Mouse (Mus musculus) kidney, embryonic 14.5 days (tissue): ENCODE measurements at regions not wholly inside any gene's neighbourhood (a gene's known extent, or its start where the extent isn't known, plus 50 kb on each side); places are given as distances from the start of the nearest gene placed in this dataset.

ENCODE experiments used
- ATAC-seq: fragments of 200-750 bp; cut with Nextera tagmentation; 2 replicates; pipeline ENCODE4 v1.8.0; 2017; ENCODE audit warnings: moderate number of reproducible peaks, mild to moderate bottlenecking, moderate TSS enrichment, moderate library complexity; ENCODE audit not compliant: low FRiP score, low TSS enrichment
- H3K27ac ChIP-seq: fragments of 300-500 bp; sonication (generic); 2 replicates; pipeline ENCODE4 v1.5.1; 2014; ENCODE audit warnings: low read depth, mild to moderate bottlenecking, low read length, moderate library complexity, mixed read lengths
- H3K27me3 ChIP-seq: fragments of 300-500 bp; sonication (generic); 2 replicates; pipeline ENCODE4 v1.6.1; 2014; ENCODE audit warnings: mild to moderate bottlenecking, low read length; ENCODE audit not compliant: control insufficient read depth, insufficient read depth
- H3K36me3 ChIP-seq: fragments of 300-500 bp; sonication (generic); 2 replicates; pipeline ENCODE4 v1.6.1; 2014; ENCODE audit warnings: low read length, mixed read lengths; ENCODE audit not compliant: control insufficient read depth, insufficient read depth
- H3K4me1 ChIP-seq: fragments of 300-500 bp; sonication (generic); 2 replicates; pipeline ENCODE4 v1.6.1; 2014; ENCODE audit warnings: low read length, mixed read lengths; ENCODE audit not compliant: control insufficient read depth, insufficient read depth
- H3K4me2 ChIP-seq: fragments of 300-500 bp; sonication (generic); replicated peaks from 2 replicates; pipeline ENCODE4 v1.6.1; 2014; ENCODE audit warnings: low read depth, mild to moderate bottlenecking, low read length
- H3K4me3 ChIP-seq: fragments of 300-500 bp; sonication (generic); 2 replicates; pipeline ENCODE4 v1.5.1; 2014; ENCODE audit warnings: mild to moderate bottlenecking, low read length
- H3K9ac ChIP-seq: fragments of 300-500 bp; sonication (generic); 2 replicates; pipeline ENCODE4 v1.6.1; 2014; ENCODE audit warnings: low read depth, mild to moderate bottlenecking, low read length, moderate library complexity
- H3K9me3 ChIP-seq: fragments of 300-500 bp; sonication (generic); 2 replicates; pipeline ENCODE4 v1.6.1; 2016; ENCODE audit warnings: low read length; ENCODE audit not compliant: control insufficient read depth
- WGBS: fragments of 180-500 bp; shearing (Covaris S2); extraction: QIAGEN DNeasy Blood & Tissue Kit; methylation state at CpG from one replicate; pipeline ENCODE4 v1.1.7; 2014; 5-methylcytosine and 5-hydroxymethylcytosine counted together

GRCm38 (mm10) chr12:94670035-94670434 lies 1022.0 kb upstream of the Flrt2 start:
- Histone ChIP-seq H3K27ac (no peak overlapping the region), H3K4me2 (no peak overlapping the region), H3K9me3 (no peaks in the 10 kb centered on the region), H3K4me3 (no peak overlapping the region), H3K4me1 (no peaks in the 10 kb centered on the region), H3K27me3 (no peaks in the 10 kb centered on the region), H3K36me3 (no peaks in the 10 kb centered on the region), H3K9ac (no peak overlapping the region)
- 90% methylated on average over 1 of the region's 1 CpGs for WGBS
- ATAC-seq: no peak

- 70% methylated on average over 2 of the region's 2 CpGs for WGBS
- no peak overlapping the region for H3K27ac ChIP-seq
- no peaks in the 10 kb centered on the region for H3K9me3 ChIP-seq
- ATAC-seq: no peak
- H3K4me2 ChIP-seq: no peak overlapping the region
- H3K4me1 ChIP-seq: no peaks in the 10 kb centered on the region
- H3K36me3 ChIP-seq: no peaks in the 10 kb centered on the region
- H3K9ac ChIP-seq: no peak overlapping the region
- no peak overlapping the region for H3K4me3 ChIP-seq
- H3K27me3 ChIP-seq: no peaks in the 10 kb centered on the region
These were observed 1017.1 kb upstream of the Flrt2 start for GRCm38 (mm10) chr12:94674925-94675324.

GRCm38 (mm10) chr12:94691341-94692029 lies 1000.5 kb upstream of the Flrt2 start:
- ATAC-seq: no peak
- no peak overlapping the region for H3K4me3 ChIP-seq
- no peak overlapping the region for H3K27ac ChIP-seq
- no peak overlapping the region for H3K9ac ChIP-seq
- H3K36me3 ChIP-seq: no peaks in the 10 kb centered on the region
- no peaks in the 10 kb centered on the region for H3K9me3 ChIP-seq
- no peaks in the 10 kb centered on the region for H3K4me1 ChIP-seq
- 81% methylated on average over 2 of the region's 2 CpGs for WGBS
- H3K27me3 ChIP-seq: no peaks in the 10 kb centered on the region
- no peak overlapping the region for H3K4me2 ChIP-seq

- ATAC-seq: no peak
- Histone ChIP-seq H3K9me3 (no peaks in the 10 kb centered on the region), H3K27me3 (no peaks in the 10 kb centered on the region), H3K4me3 (no peak overlapping the region), H3K4me2 (no peak overlapping the region), H3K36me3 (no peaks in the 10 kb centered on the region), H3K4me1 (no peaks in the 10 kb centered on the region), H3K27ac (no peak overlapping the region), H3K9ac (no peak overlapping the region)
- WGBS: 83% methylated on average over 5 of the region's 5 CpGs
These were observed 960.6 kb upstream of the Flrt2 start for GRCm38 (mm10) chr12:94731391-94731790.

- H3K9me3 ChIP-seq: no peaks in the 10 kb centered on the region
- no peak overlapping the region for H3K4me3 ChIP-seq
- WGBS: 76% methylated on average over 4 of the region's 4 CpGs
- no peak overlapping the region for H3K4me2 ChIP-seq
- H3K9ac ChIP-seq: no peak overlapping the region
- no peaks in the 10 kb centered on the region for H3K4me1 ChIP-seq
- H3K27me3 ChIP-seq: no peaks in the 10 kb centered on the region
- no peaks in the 10 kb centered on the region for H3K36me3 ChIP-seq
- no peak overlapping the region for H3K27ac ChIP-seq
- ATAC-seq: no peak
These were observed 958.8 kb upstream of the Flrt2 start for GRCm38 (mm10) chr12:94733179-94733578.

- no peak overlapping the region for H3K9ac ChIP-seq
- no peak overlapping the region for H3K4me2 ChIP-seq
- H3K4me3 ChIP-seq: no peak overlapping the region
- H3K36me3 ChIP-seq: no peaks in the 10 kb centered on the region
- 79% methylated on average over 4 of the region's 4 CpGs for WGBS
- no peaks in the 10 kb centered on the region for H3K4me1 ChIP-seq
- no peak overlapping the region for H3K27ac ChIP-seq
- no peaks in the 10 kb centered on the region for H3K27me3 ChIP-seq
- ATAC-seq: no peak
- H3K9me3 ChIP-seq: no peaks in the 10 kb centered on the region
These were observed 954.8 kb upstream of the Flrt2 start for GRCm38 (mm10) chr12:94737263-94737662.

GRCm38 (mm10) chr12:94749747-94750515 lies 942.1 kb upstream of the Flrt2 start:
- Histone ChIP-seq H3K9ac (no peak overlapping the region), H3K4me2 (no peak overlapping the region), H3K27ac (no peak overlapping the region), H3K9me3 (no peaks in the 10 kb centered on the region), H3K36me3 (no peaks in the 10 kb centered on the region), H3K27me3 (no peaks in the 10 kb centered on the region), H3K4me3 (no peak overlapping the region), H3K4me1 (no peaks in the 10 kb centered on the region)
- ATAC-seq: no peak
- 79% methylated on average over 6 of the region's 6 CpGs for WGBS

GRCm38 (mm10) chr12:94755754-94756153 lies 936.3 kb upstream of the Flrt2 start:
- no peak overlapping the region for H3K4me3 ChIP-seq
- no peak for ATAC-seq
- WGBS: 90% methylated on average over 2 of the region's 2 CpGs
- no peak overlapping the region for H3K4me2 ChIP-seq
- H3K36me3 ChIP-seq: no peaks in the 10 kb centered on the region
- H3K27ac ChIP-seq: no peak overlapping the region
- no peaks in the 10 kb centered on the region for H3K9me3 ChIP-seq
- no peaks in the 10 kb centered on the region for H3K27me3 ChIP-seq
- no peaks in the 10 kb centered on the region for H3K4me1 ChIP-seq
- no peak overlapping the region for H3K9ac ChIP-seq

GRCm38 (mm10) chr12:94795913-94796615 lies 896.0 kb upstream of the Flrt2 start:
- H3K9me3 ChIP-seq: no peaks in the 10 kb centered on the region
- H3K27me3 ChIP-seq: no peaks in the 10 kb centered on the region
- H3K36me3 ChIP-seq: no peaks in the 10 kb centered on the region
- H3K4me1 ChIP-seq: no peaks in the 10 kb centered on the region
- H3K27ac ChIP-seq: no peak overlapping the region
- H3K9ac ChIP-seq: no peak overlapping the region
- 29% methylated on average over 5 of the region's 5 CpGs for WGBS
- H3K4me3 ChIP-seq: no peak overlapping the region
- ATAC-seq: peak; percentile 78; the same call in 1 of the 2 replicates
- no peak overlapping the region for H3K4me2 ChIP-seq
